Mouse (Mus musculus) lung, postnatal 0 days (tissue): Measurements from ENCODE around the gene Lgals12.

Experiments
- CTCF ChIP-seq: IDR thresholded peaks from 2 replicates; pipeline ENCODE4 v1.5.1; 2016; ENCODE audit warnings: antibody characterized with exemption, mild to moderate bottlenecking
- EP300 ChIP-seq: IDR thresholded peaks from 2 replicates; pipeline ENCODE4 v1.6.1; 2016; ENCODE audit warnings: antibody characterized with exemption, mild to moderate bottlenecking, control low read depth

DNA sequence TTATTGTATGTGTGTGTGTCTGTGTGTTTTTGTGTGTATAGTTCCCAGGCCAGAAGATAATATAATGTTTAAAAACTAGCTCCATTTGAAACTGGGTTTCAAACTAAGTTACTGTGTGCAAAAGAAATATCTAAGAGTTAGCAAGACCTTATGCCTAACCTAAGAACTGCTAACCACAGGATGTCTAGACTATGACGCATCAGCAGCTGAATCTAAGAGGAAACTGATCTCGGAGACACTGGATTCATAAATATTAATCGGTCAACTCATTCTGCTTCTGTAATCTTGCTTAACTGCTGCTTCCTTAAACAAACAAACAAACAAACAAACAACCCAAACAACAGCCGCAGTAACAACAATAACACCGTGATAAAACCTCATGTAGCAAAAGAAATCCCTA, 37.3 kb downstream of the Lgals12 start:
- no peak for TF ChIP-seq EP300
- TF ChIP-seq CTCF = no peak
